ENCODE assay signal across 8 mouse cellular contexts in genomic region chr19:32595506-32596286, GRCm38 (mm10). TPM values are rescaled to one million over a fixed set of nuclear protein-coding genes. Genes with fewer than 3 reads are reported as not detected.
DNase-seq lines count a peak whose midpoint lies in the region; ATAC-seq and TF ChIP-seq lines count a peak whose summit lies in the region.

Papss2 (plus strand) TSS chr19:32595790.

- intact Hi-C loops in heart, postnatal 36 days (cut with DNase I), result loop anchor here (2.0 kb wide), 1 partner anchor 93 kb away; no protein-coding TSS in a partner anchor

- no peak for TF ChIP-seq CTCF in E14TG2a.4 (conservative IDR thresholded peaks at IDR 0.05; ENCODE audit: low read length)

- H3K9ac ChIP-seq in forebrain, embryonic 15.5 days (replicated peaks), result peak within 1 kb of the TSS; percentile 37

- no peaks in the 10 kb centered on the region for H3K36me3 ChIP-seq in E14TG2a.4 (ENCODE audit: insufficient read depth, low read length)
- H3K36me3 ChIP-seq in forebrain, embryonic 15.5 days, result no peaks in the 10 kb centered on the region

- H3K4me3 ChIP-seq in E14TG2a.4 (replicated peaks; ENCODE audit: low read length), result peak within 1 kb of the TSS; percentile 84
- H3K4me3 ChIP-seq in forebrain, embryonic 15.5 days, result peak within 1 kb of the TSS; percentile 44

- no peaks in the 10 kb centered on the region for H3K9me3 ChIP-seq in E14TG2a.4 (ENCODE audit: low read length)
- no peaks in the 10 kb centered on the region for H3K9me3 ChIP-seq in forebrain, embryonic 15.5 days

- no peak within 1 kb of the TSS for H3K27ac ChIP-seq in forebrain, embryonic 15.5 days (replicated peaks)

- peak; percentile 87 for ATAC-seq in forebrain, embryonic 15.5 days (replicated peaks)

- H3K27me3 ChIP-seq in E14TG2a.4 (ENCODE audit: insufficient read depth, low read length), result peaks cover 52% of the 10 kb centered on the region
- H3K27me3 ChIP-seq in forebrain, embryonic 15.5 days, result peaks cover 9% of the 10 kb centered on the region; the same call in 1 of the 2 replicates

- peak; percentile 85 for DNase-seq in adrenal gland, postnatal 14 days
- peak; percentile 80 to 83 for DNase-seq in heart, postnatal 36 days
- DNase-seq in large intestine, adult 2 months (ENCODE audit: low read depth, low spot score), result no peak
- DNase-seq in lung, postnatal 36 days, result peak; percentile 66
- DNase-seq in ovary, postnatal 14 days (ENCODE audit: low spot score), result peak; percentile 51
- DNase-seq in urinary bladder, adult 18-20 months (ENCODE audit: low spot score in 2 of 2), result peak; percentile 42 to 61

- peak within 1 kb of the TSS; percentile 75 for H3K4me2 ChIP-seq in forebrain, embryonic 15.5 days (replicated peaks)

- peaks cover 7% of the 10 kb centered on the region; the same call in 1 of the 2 replicates for H3K4me1 ChIP-seq in E14TG2a.4 (replicated peaks; ENCODE audit: low read depth, low read length)
- H3K4me1 ChIP-seq in forebrain, embryonic 15.5 days, result peaks cover 10% of the 10 kb centered on the region

- WGBS in forebrain, embryonic 15.5 days, result under 1% methylated on average over 60 of the region's 64 CpGs
- WGBS in large intestine, adult 2 months, result under 1% methylated on average over 64 of the region's 64 CpGs

RNA-seq across cellular contexts. Expression of gene Papss2, which starts in this region (rescaled TPM):
- 27.7 and 36.4 TPM in 2 replicates for total RNA-seq in adrenal gland, postnatal 14 days (2021)
- polyA plus RNA-seq in forebrain, embryonic 15.5 days (2015; fragmentation: Nextera tagmentation; extraction: Ambion mirVana), result 0.72 and 0.74 TPM in 2 replicates
- total RNA-seq in heart, postnatal 36 days (2021), result 10 to 100 TPM; 12.9 to 15.2 TPM
- 13.7 and 30.0 TPM in 2 replicates for polyA plus RNA-seq in large intestine, adult 2 months (2012; rRNA removed)

Comparison
In these comparisons a context has a peak if more than half of its experiments do, and no peak if none do; other contexts are left out.
1. Peak in ATAC-seq, H3K4me3 ChIP-seq, H3K9ac ChIP-seq and H3K4me2 ChIP-seq in forebrain, embryonic 15.5 days; RNA of the gene not detected or under 1 TPM.